Mouse (Mus musculus): Measurements from ENCODE around the gene Wbp2nl.
A peak's percentile ranks its signal among the peaks of the same experiment; 100 is the strongest.

Gene Wbp2nl

GRCm38 (mm10) chr15:82298764-82299561 is at the start of gene Wbp2nl:
Gene Wbp2nl, plus strand, starts transcription at chr15:82298954.
- H3K4me1 ChIP-seq (replicated peaks; ENCODE audit: low read depth, low read length) = peaks cover 20% of the 10 kb centered on the region
- TF ChIP-seq NANOG (IDR thresholded peaks at IDR 0.05; ENCODE audit: borderline replicate concordance, low read length) (no peak), POU5F1 (IDR thresholded peaks at IDR 0.05; ENCODE audit: borderline replicate concordance, low read length) (no peak), CTCF (conservative IDR thresholded peaks at IDR 0.05; ENCODE audit: low read length) (no peak)
- peak within 1 kb of the TSS; percentile 77 for H3K4me3 ChIP-seq (replicated peaks; ENCODE audit: low read length)
- H3K9me3 ChIP-seq (ENCODE audit: low read length) = no peaks in the 10 kb centered on the region
- no peaks in the 10 kb centered on the region for H3K36me3 ChIP-seq (ENCODE audit: insufficient read depth, low read length)
- peaks cover 21% of the 10 kb centered on the region for H3K27me3 ChIP-seq (ENCODE audit: insufficient read depth, low read length)

- H3K9me3 ChIP-seq (ENCODE audit: low read length) = peaks cover 5% of the 10 kb centered on the region; the same call in 1 of the 2 replicates
- H3K36me3 ChIP-seq (ENCODE audit: insufficient read depth, low read length) = no peaks in the 10 kb centered on the region
- H3K4me1 ChIP-seq (replicated peaks; ENCODE audit: low read depth, low read length) = peaks cover 87% of the 10 kb centered on the region
- no peak overlapping the region for H3K4me3 ChIP-seq (replicated peaks; ENCODE audit: low read length)
- TF ChIP-seq NANOG (IDR thresholded peaks at IDR 0.05; ENCODE audit: borderline replicate concordance, low read length) (no peak), CTCF (conservative IDR thresholded peaks at IDR 0.05; ENCODE audit: low read length) (peak; percentile 79), POU5F1 (IDR thresholded peaks at IDR 0.05; ENCODE audit: borderline replicate concordance, low read length) (no peak)
- H3K27me3 ChIP-seq (ENCODE audit: insufficient read depth, low read length) = no peaks in the 10 kb centered on the region
Observed at GRCm38 (mm10) chr15:82251579-82251978, 47.2 kb upstream of the Wbp2nl start.

- TF ChIP-seq NANOG (IDR thresholded peaks at IDR 0.05; ENCODE audit: borderline replicate concordance, low read length) (no peak), CTCF (conservative IDR thresholded peaks at IDR 0.05; ENCODE audit: low read length) (no peak), POU5F1 (IDR thresholded peaks at IDR 0.05; ENCODE audit: borderline replicate concordance, low read length) (no peak; the same call in 1 of the 2 replicates)
- Histone ChIP-seq H3K9me3 (ENCODE audit: low read length) (peaks cover 5% of the 10 kb centered on the region; the same call in 1 of the 2 replicates), H3K4me3 (replicated peaks; ENCODE audit: low read length) (no peak within 1 kb of the TSS), H3K36me3 (ENCODE audit: insufficient read depth, low read length) (no peaks in the 10 kb centered on the region), H3K4me1 (replicated peaks; ENCODE audit: low read depth, low read length) (peaks cover 87% of the 10 kb centered on the region), H3K27me3 (ENCODE audit: insufficient read depth, low read length) (no peaks in the 10 kb centered on the region)
Observed at GRCm38 (mm10) chr15:82252097-82252496, 46.7 kb upstream of the Wbp2nl start, which contains the start of gene 1500009C09Rik. Gene 1500009C09Rik, plus strand, starts transcription at chr15:82252397.

- Histone ChIP-seq H3K9me3 (ENCODE audit: low read length) (peaks cover 5% of the 10 kb centered on the region; the same call in 1 of the 2 replicates), H3K36me3 (ENCODE audit: insufficient read depth, low read length) (no peaks in the 10 kb centered on the region), H3K27me3 (ENCODE audit: insufficient read depth, low read length) (peaks cover 4% of the 10 kb centered on the region; the same call in 1 of the 2 replicates), H3K4me3 (replicated peaks; ENCODE audit: low read length) (no peak overlapping the region), H3K4me1 (replicated peaks; ENCODE audit: low read depth, low read length) (peaks cover 84% of the 10 kb centered on the region)
- TF ChIP-seq CTCF (conservative IDR thresholded peaks at IDR 0.05; ENCODE audit: low read length) (peak; percentile 60), POU5F1 (IDR thresholded peaks at IDR 0.05; ENCODE audit: borderline replicate concordance, low read length) (no peak), NANOG (IDR thresholded peaks at IDR 0.05; ENCODE audit: borderline replicate concordance, low read length) (no peak)
Observed at GRCm38 (mm10) chr15:82255248-82255647, 43.5 kb upstream of the Wbp2nl start.

- H3K36me3 ChIP-seq (ENCODE audit: insufficient read depth, low read length) = no peaks in the 10 kb centered on the region
- H3K27me3 ChIP-seq (ENCODE audit: insufficient read depth, low read length) = peaks cover 9% of the 10 kb centered on the region
- H3K4me3 ChIP-seq (replicated peaks; ENCODE audit: low read length) = peak overlapping the region; percentile 54
- TF ChIP-seq NANOG (IDR thresholded peaks at IDR 0.05; ENCODE audit: borderline replicate concordance, low read length) = no peak
- no peak for TF ChIP-seq CTCF (conservative IDR thresholded peaks at IDR 0.05; ENCODE audit: low read length)
- TF ChIP-seq POU5F1 (IDR thresholded peaks at IDR 0.05; ENCODE audit: borderline replicate concordance, low read length) = no peak
- peaks cover 5% of the 10 kb centered on the region; the same call in 1 of the 2 replicates for H3K9me3 ChIP-seq (ENCODE audit: low read length)
- H3K4me1 ChIP-seq (replicated peaks; ENCODE audit: low read depth, low read length) = peaks cover 80% of the 10 kb centered on the region
Observed at GRCm38 (mm10) chr15:82255944-82256383, 42.8 kb upstream of the Wbp2nl start.

- H3K4me3 ChIP-seq (replicated peaks; ENCODE audit: low read length) = peak overlapping the region; percentile 43; the same call in 1 of the 2 replicates
- H3K9me3 ChIP-seq (ENCODE audit: low read length) = no peaks in the 10 kb centered on the region
- H3K27me3 ChIP-seq (ENCODE audit: insufficient read depth, low read length) = peaks cover 13% of the 10 kb centered on the region
- peaks cover 59% of the 10 kb centered on the region for H3K4me1 ChIP-seq (replicated peaks; ENCODE audit: low read depth, low read length)
- TF ChIP-seq POU5F1 (IDR thresholded peaks at IDR 0.05; ENCODE audit: borderline replicate concordance, low read length) (no peak), CTCF (conservative IDR thresholded peaks at IDR 0.05; ENCODE audit: low read length) (peak; percentile 97), NANOG (IDR thresholded peaks at IDR 0.05; ENCODE audit: borderline replicate concordance, low read length) (no peak)
- H3K36me3 ChIP-seq (ENCODE audit: insufficient read depth, low read length) = no peaks in the 10 kb centered on the region
Observed at GRCm38 (mm10) chr15:82259510-82259909, 39.2 kb upstream of the Wbp2nl start.

GRCm38 (mm10) chr15:82266356-82266755 is 32.4 kb upstream of the Wbp2nl start:
- H3K4me3 ChIP-seq (replicated peaks; ENCODE audit: low read length) = no peak overlapping the region
- H3K4me1 ChIP-seq (replicated peaks; ENCODE audit: low read depth, low read length) = peaks cover 45% of the 10 kb centered on the region
- TF ChIP-seq POU5F1 (IDR thresholded peaks at IDR 0.05; ENCODE audit: borderline replicate concordance, low read length) (no peak), CTCF (conservative IDR thresholded peaks at IDR 0.05; ENCODE audit: low read length) (peak; percentile 98)
- H3K36me3 ChIP-seq (ENCODE audit: insufficient read depth, low read length) = no peaks in the 10 kb centered on the region
- H3K9me3 ChIP-seq (ENCODE audit: low read length) = no peaks in the 10 kb centered on the region
- peaks cover 7% of the 10 kb centered on the region for H3K27me3 ChIP-seq (ENCODE audit: insufficient read depth, low read length)

GRCm38 (mm10) chr15:82268185-82268584 is 30.6 kb upstream of the Wbp2nl start:
- Histone ChIP-seq H3K4me3 (replicated peaks; ENCODE audit: low read length) (no peak overlapping the region), H3K9me3 (ENCODE audit: low read length) (no peaks in the 10 kb centered on the region), H3K27me3 (ENCODE audit: insufficient read depth, low read length) (peaks cover 22% of the 10 kb centered on the region), H3K4me1 (replicated peaks; ENCODE audit: low read depth, low read length) (peaks cover 52% of the 10 kb centered on the region), H3K36me3 (ENCODE audit: insufficient read depth, low read length) (no peaks in the 10 kb centered on the region)
- TF ChIP-seq NANOG (IDR thresholded peaks at IDR 0.05; ENCODE audit: borderline replicate concordance, low read length) (no peak), POU5F1 (IDR thresholded peaks at IDR 0.05; ENCODE audit: borderline replicate concordance, low read length) (no peak), CTCF (conservative IDR thresholded peaks at IDR 0.05; ENCODE audit: low read length) (no peak)

All from E14TG2a.4 (cell line).